Mouse (Mus musculus): Measurements from ENCODE around the gene Atxn7l1. TPM values are rescaled to one million over a fixed set of nuclear protein-coding genes. Genes with fewer than 3 reads are reported as not detected.
A peak's percentile ranks its signal among the peaks of the same experiment; 100 is the strongest.

Gene Atxn7l1
- polyA plus RNA-seq, 1 experiment from 2014 or later: 14.4 TPM

DNA sequence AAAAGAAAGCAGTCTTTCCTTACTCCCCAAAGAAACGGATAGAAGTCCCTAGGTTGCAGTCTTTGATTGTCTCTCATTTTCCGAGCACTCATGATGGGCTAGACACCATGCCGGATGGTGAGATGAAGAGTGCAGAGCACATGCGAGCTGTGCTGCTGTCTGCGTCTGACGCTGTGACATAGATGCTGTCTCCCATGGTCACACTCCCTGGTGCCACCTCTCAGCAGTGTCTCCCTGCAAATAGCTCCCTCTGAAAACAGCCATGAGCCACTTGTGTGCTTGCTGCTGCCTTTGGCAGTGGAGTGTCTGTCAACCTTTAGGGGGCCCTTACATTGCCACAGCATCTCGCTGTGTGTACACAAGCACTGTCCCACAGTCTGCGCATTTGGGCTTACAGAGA, 95.2 kb downstream of the Atxn7l1 start:
- ATAC-seq (ENCODE audit: insufficient read depth) (no peak), DNase-seq (no peak)
- Histone ChIP-seq H3K4me3 (ENCODE audit: low read depth, low read length) (no peak overlapping the region), H3K27me3 (ENCODE audit: insufficient read depth, low read length) (no peaks in the 10 kb centered on the region), H3K4me1 (ENCODE audit: insufficient read depth) (peaks cover 23% of the 10 kb centered on the region), H3K27ac (ENCODE audit: low read depth) (no peak overlapping the region), H3K9me3 (ENCODE audit: low read depth, low read length) (no peaks in the 10 kb centered on the region), H3K4me2 (no peak overlapping the region), H3K9ac (no peak overlapping the region), H3K36me3 (ENCODE audit: insufficient read depth) (no peaks in the 10 kb centered on the region)
- TF ChIP-seq CTCF (IDR thresholded peaks at IDR 0.05; ENCODE audit: low read depth): no peak
- WGBS: 85% methylated on average over 8 of the region's 8 CpGs

DNA sequence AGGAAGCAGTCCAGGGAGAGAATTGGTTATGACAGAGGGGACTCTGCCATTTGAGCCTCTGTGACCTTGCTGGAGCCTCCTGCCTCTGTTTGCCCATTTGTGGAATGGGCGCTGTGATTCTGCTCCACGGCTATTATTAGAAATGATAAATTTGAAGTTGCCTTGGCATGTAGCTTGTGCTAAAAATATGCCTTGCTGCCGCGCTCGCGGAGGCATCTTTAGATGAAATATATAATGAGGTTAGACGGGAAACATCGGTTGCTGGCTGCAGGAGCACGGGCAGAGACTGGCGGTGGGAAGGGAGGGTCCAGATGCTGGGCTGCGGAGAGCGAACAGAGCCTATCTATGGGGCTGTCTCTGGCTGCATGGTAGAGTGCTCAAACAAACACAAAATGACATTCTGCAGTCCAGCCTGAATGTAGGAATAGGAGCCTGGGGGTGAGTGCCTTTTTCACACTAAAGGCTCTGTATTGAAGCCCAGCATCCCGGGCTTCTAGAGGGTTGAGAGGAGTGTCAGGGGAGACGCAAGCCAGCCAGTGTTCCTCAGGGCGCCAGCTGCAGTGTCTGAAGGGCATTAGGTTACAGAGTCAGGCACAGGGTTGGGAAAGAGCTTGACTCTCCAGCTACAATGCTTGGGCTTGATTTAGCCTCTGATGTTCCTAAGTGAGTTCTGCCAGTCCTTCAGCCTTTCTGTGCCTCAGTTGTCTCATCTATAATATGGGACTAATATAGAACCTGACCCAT, 96.8 kb downstream of the Atxn7l1 start:
- DNase-seq (peak; percentile 69), ATAC-seq (ENCODE audit: insufficient read depth) (peak; percentile 64)
- H3K36me3 ChIP-seq (ENCODE audit: insufficient read depth): no peaks in the 10 kb centered on the region
- no peaks in the 10 kb centered on the region for H3K27me3 ChIP-seq (ENCODE audit: insufficient read depth, low read length)
- no peak overlapping the region for H3K27ac ChIP-seq (ENCODE audit: low read depth)
- H3K9me3 ChIP-seq (ENCODE audit: low read depth, low read length): no peaks in the 10 kb centered on the region
- no peak overlapping the region for H3K9ac ChIP-seq
- H3K4me2 ChIP-seq: no peak overlapping the region
- H3K4me1 ChIP-seq (ENCODE audit: insufficient read depth): peaks cover 23% of the 10 kb centered on the region
- TF ChIP-seq CTCF (IDR thresholded peaks at IDR 0.05; ENCODE audit: low read depth): no peak
- 36% methylated on average over 15 of the region's 15 CpGs for WGBS
- H3K4me3 ChIP-seq (ENCODE audit: low read depth, low read length): no peak overlapping the region

DNA sequence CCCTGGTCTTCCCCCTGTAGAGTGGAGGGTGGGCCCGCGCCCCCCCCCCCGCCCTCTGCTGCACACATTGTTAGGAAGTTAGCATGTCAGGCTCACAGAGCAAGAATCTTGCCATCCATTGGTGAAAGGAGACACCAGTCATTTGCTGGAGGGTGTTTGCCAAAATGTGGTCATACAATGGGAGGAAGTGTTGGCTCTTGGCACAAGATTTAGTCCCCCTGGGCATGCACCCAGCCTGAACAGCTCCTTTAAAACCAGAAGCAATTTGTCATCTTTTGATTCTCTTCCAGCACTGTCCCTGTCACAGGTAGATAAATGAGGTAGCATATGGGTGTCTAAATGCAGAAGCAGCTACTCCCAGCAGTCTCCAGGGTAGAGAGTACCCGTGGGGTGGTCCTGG, 98.0 kb downstream of the Atxn7l1 start:
- Histone ChIP-seq H3K27ac (ENCODE audit: low read depth) (no peak overlapping the region; the same call in none of the 2 replicates), H3K9ac (no peak overlapping the region), H3K4me3 (ENCODE audit: low read depth, low read length) (no peak overlapping the region), H3K27me3 (ENCODE audit: insufficient read depth, low read length) (no peaks in the 10 kb centered on the region), H3K36me3 (ENCODE audit: insufficient read depth) (0 out of 2 replicates have a peak, but pooled peaks cover 4% of the 10 kb centered on the region), H3K9me3 (ENCODE audit: low read depth, low read length) (no peaks in the 10 kb centered on the region), H3K4me1 (ENCODE audit: insufficient read depth) (peaks cover 23% of the 10 kb centered on the region), H3K4me2 (no peak overlapping the region)
- ATAC-seq (ENCODE audit: insufficient read depth) (peak; percentile 72), DNase-seq (peak; percentile 79)
- WGBS: 50% methylated on average over 4 of the region's 4 CpGs
- no peak for TF ChIP-seq CTCF (IDR thresholded peaks at IDR 0.05; ENCODE audit: low read depth)

DNA sequence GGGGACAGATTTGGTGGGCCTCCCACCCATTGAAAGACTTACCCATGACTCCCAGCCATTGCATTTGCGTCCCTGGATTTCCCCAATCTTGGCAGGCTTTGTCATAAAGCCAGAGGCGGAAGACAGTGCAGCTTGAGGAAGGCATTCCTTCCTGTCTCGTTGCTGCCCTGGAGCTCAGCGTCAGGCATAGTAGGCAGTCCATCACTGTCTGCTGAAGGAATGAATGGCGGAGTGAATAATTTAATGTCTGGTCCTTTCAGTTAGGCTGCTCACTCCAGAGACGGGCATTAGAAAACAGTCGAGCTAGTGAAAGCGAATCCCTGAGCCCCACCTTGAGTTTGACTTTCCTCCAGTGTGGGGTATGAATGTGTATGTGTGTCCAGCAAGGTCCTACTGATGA, 99.4 kb downstream of the Atxn7l1 start:
- H3K27ac ChIP-seq (ENCODE audit: low read depth): no peak overlapping the region
- ATAC-seq (ENCODE audit: insufficient read depth) (no peak), DNase-seq (peak; percentile 32)
- TF ChIP-seq CTCF (IDR thresholded peaks at IDR 0.05; ENCODE audit: low read depth): no peak
- H3K9me3 ChIP-seq (ENCODE audit: low read depth, low read length): no peaks in the 10 kb centered on the region
- no peak overlapping the region for H3K4me3 ChIP-seq (ENCODE audit: low read depth, low read length)
- no peaks in the 10 kb centered on the region for H3K27me3 ChIP-seq (ENCODE audit: insufficient read depth, low read length)
- no peak overlapping the region for H3K9ac ChIP-seq
- H3K4me2 ChIP-seq: no peak overlapping the region
- 0 out of 2 replicates have a peak, but pooled peaks cover 4% of the 10 kb centered on the region for H3K36me3 ChIP-seq (ENCODE audit: insufficient read depth)
- WGBS: 70% methylated on average over 8 of the region's 8 CpGs
- H3K4me1 ChIP-seq (ENCODE audit: insufficient read depth): peaks cover 23% of the 10 kb centered on the region

DNA sequence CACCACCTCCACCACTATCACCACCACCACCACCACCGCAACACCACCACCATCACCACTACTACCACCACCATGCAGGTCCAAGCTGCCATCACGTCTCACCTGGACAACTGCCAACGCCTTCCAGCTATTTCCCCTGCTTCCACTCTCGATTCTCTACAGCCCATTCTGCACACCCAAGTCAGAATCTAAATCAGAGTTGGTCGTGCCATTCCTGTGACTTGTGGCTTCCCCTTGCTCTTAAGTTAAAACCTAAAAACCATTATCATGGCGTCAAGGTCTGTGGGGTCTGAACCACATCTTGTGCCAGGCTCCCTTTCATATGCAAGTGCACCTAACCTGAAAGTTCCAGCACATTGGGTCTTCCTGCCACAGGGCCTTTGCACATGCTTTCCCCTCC, 102.7 kb downstream of the Atxn7l1 start:
- DNase-seq: no peak
- H3K9ac ChIP-seq: no peak overlapping the region
- H3K9me3 ChIP-seq (ENCODE audit: low read depth, low read length): no peaks in the 10 kb centered on the region
- H3K27me3 ChIP-seq (ENCODE audit: insufficient read depth, low read length): no peaks in the 10 kb centered on the region
- no peak overlapping the region for H3K27ac ChIP-seq (ENCODE audit: low read depth)
- no peak overlapping the region for H3K4me3 ChIP-seq (ENCODE audit: low read depth, low read length)
- H3K4me1 ChIP-seq (ENCODE audit: insufficient read depth): peaks cover 11% of the 10 kb centered on the region; the same call in 1 of the 2 replicates
- TF ChIP-seq CTCF (IDR thresholded peaks at IDR 0.05; ENCODE audit: low read depth): no peak
- WGBS: 90% methylated on average over 6 of the region's 6 CpGs
- no peak for ATAC-seq (ENCODE audit: insufficient read depth)
- H3K4me2 ChIP-seq: no peak overlapping the region
- H3K36me3 ChIP-seq (ENCODE audit: insufficient read depth): 0 out of 2 replicates have a peak, but pooled peaks cover 4% of the 10 kb centered on the region

DNA sequence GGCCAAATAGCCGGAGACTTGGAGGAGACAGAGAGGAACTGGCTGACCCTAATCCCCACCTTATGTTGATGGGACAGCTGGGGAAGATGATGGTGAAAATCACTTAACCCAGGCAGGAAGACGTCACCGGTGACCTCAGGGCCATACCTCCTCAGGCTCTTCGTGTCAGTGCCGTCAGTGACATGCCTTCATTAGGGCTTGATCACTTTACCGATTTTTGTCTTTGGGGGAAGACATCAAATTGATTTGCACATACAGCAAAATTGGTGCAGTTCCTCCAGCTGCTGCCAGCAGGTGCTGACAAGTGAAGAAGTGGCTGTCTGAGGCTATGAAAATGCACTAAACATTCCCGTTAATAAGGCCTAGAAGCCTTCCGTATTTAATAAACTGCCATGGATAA, 103.9 kb downstream of the Atxn7l1 start:
- Histone ChIP-seq H3K27me3 (ENCODE audit: insufficient read depth, low read length) (no peaks in the 10 kb centered on the region), H3K4me3 (ENCODE audit: low read depth, low read length) (no peak overlapping the region), H3K4me1 (ENCODE audit: insufficient read depth) (no peaks in the 10 kb centered on the region), H3K9me3 (ENCODE audit: low read depth, low read length) (no peaks in the 10 kb centered on the region), H3K9ac (no peak overlapping the region), H3K4me2 (no peak overlapping the region), H3K27ac (ENCODE audit: low read depth) (no peak overlapping the region), H3K36me3 (ENCODE audit: insufficient read depth) (0 out of 2 replicates have a peak, but pooled peaks cover 4% of the 10 kb centered on the region)
- no peak for TF ChIP-seq CTCF (IDR thresholded peaks at IDR 0.05; ENCODE audit: low read depth)
- no peak for ATAC-seq (ENCODE audit: insufficient read depth)
- no peak for DNase-seq
- WGBS: 77% methylated on average over 8 of the region's 8 CpGs

DNA sequence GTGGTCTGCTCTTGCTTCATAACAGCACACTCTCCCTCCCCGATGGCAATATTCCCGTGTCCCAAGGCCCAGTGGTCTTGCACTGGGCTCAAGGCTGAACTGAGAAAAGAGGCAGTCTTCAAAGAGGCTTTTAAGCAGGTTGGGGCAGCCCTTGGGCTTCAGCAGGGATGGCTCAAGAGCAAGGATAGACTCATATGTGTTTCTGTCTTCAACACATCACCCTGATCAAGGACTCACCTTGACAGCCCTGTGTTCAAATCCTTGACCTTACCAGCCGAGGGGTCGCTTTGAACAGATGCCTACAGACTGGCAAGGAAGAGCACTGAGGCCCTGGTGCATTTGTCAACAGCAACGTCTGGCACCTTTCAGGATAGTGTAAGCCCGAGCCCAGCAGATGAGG, 105.1 kb downstream of the Atxn7l1 start:
- H3K4me1 ChIP-seq (ENCODE audit: insufficient read depth): no peaks in the 10 kb centered on the region
- no peaks in the 10 kb centered on the region for H3K9me3 ChIP-seq (ENCODE audit: low read depth, low read length)
- DNase-seq (no peak), ATAC-seq (ENCODE audit: insufficient read depth) (no peak; the same call in 1 of the 2 replicates)
- no peak overlapping the region for H3K9ac ChIP-seq
- 0 out of 2 replicates have a peak, but pooled peaks cover 4% of the 10 kb centered on the region for H3K36me3 ChIP-seq (ENCODE audit: insufficient read depth)
- H3K27me3 ChIP-seq (ENCODE audit: insufficient read depth, low read length): no peaks in the 10 kb centered on the region
- no peak overlapping the region for H3K4me2 ChIP-seq
- WGBS: 67% methylated on average over 6 of the region's 6 CpGs
- no peak overlapping the region for H3K4me3 ChIP-seq (ENCODE audit: low read depth, low read length)
- TF ChIP-seq CTCF (IDR thresholded peaks at IDR 0.05; ENCODE audit: low read depth): no peak
- no peak overlapping the region for H3K27ac ChIP-seq (ENCODE audit: low read depth)

Measured in lung, embryonic 14.5 days (tissue).